Mouse (Mus musculus) myocyte (in vitro differentiated cells): ENCODE data around the gene Cfi. TPM values are rescaled to one million over a fixed set of nuclear protein-coding genes. Genes with fewer than 3 reads are reported as not detected.
A peak's percentile ranks its signal among the peaks of the same experiment; 100 is the strongest.

ENCODE experiments used
- H3K27me3 ChIP-seq: one replicate; pipeline ENCODE4 v1.6.1; 2011; ENCODE audit not compliant: control insufficient read depth, insufficient read depth, insufficient read length
- H3K36me3 ChIP-seq: one replicate; pipeline ENCODE4 v1.6.1; 2011; ENCODE audit not compliant: control insufficient read depth, insufficient read depth
- H3K4me2 ChIP-seq: one replicate; pipeline ENCODE4 v1.6.1; 2011; ENCODE audit warnings: low read depth, control low read depth
- H3K4me3 ChIP-seq: one replicate; pipeline ENCODE4 v1.5.1; 2011; ENCODE audit warnings: mild to moderate bottlenecking, control low read depth, moderate library complexity
- H3K79me2 ChIP-seq: one replicate; pipeline ENCODE4 v1.6.1; 2011; ENCODE audit not compliant: control insufficient read depth, insufficient read depth
- H3ac ChIP-seq: one replicate; pipeline ENCODE4 v1.6.1; 2011; ENCODE audit not compliant: control insufficient read depth, insufficient read length
- CEBPB ChIP-seq: IDR thresholded peaks from 2 replicates; pipeline ENCODE4 v1.6.1; 2011; ENCODE audit warnings: mild to moderate bottlenecking, moderate library complexity; ENCODE audit not compliant: poor library complexity, insufficient read depth, severe bottlenecking
- E2F4 ChIP-seq: IDR thresholded peaks from one replicate; pipeline ENCODE4 v1.6.1; 2011; ENCODE audit warnings: mild to moderate bottlenecking, control low read depth, moderate library complexity; ENCODE audit not compliant: insufficient read depth
- MAX ChIP-seq: IDR thresholded peaks from one replicate; pipeline ENCODE4 v1.6.1; 2011; ENCODE audit warnings: low read depth, mild to moderate bottlenecking, control low read depth
- MYOD1 ChIP-seq, 3 experiments: IDR thresholded peaks; one replicate each; pipeline ENCODE4 v1.6.1; 2011; ENCODE audit warnings: control low read depth in 2 of 3, low read depth in 2 of 3, mild to moderate bottlenecking in 2 of 3, moderate library complexity in 1 of 3; ENCODE audit not compliant: insufficient read length in 2 of 3, control insufficient read depth in 1 of 3
- MYOG ChIP-seq, 3 experiments: IDR thresholded peaks; one replicate each; pipeline ENCODE4 v1.6.1; 2011; ENCODE audit warnings: control low read depth in 2 of 3, low read depth in 2 of 3, mild to moderate bottlenecking in 2 of 3; ENCODE audit not compliant: insufficient read length in 2 of 3, control insufficient read depth in 1 of 3, insufficient read depth in 1 of 3
- POLR2A ChIP-seq: IDR thresholded peaks from one replicate; pipeline ENCODE4 v1.6.1; 2011; ENCODE audit warnings: low read depth, mild to moderate bottlenecking, control low read depth, moderate library complexity; ENCODE audit not compliant: insufficient read length
- POLR2AphosphoS2 ChIP-seq: IDR thresholded peaks from one replicate; pipeline ENCODE4 v1.6.1; 2011; ENCODE audit warnings: low read depth, control low read depth; ENCODE audit not compliant: insufficient read length
- REST ChIP-seq: IDR thresholded peaks from one replicate; pipeline ENCODE4 v1.6.1; 2011; ENCODE audit warnings: mild to moderate bottlenecking, control low read depth, moderate library complexity; ENCODE audit not compliant: insufficient read depth, insufficient read length
- SRF ChIP-seq: IDR thresholded peaks from one replicate; pipeline ENCODE4 v1.6.1; 2011; ENCODE audit warnings: low read depth; ENCODE audit not compliant: control insufficient read depth, insufficient read length
- TCF12 ChIP-seq: IDR thresholded peaks from one replicate; pipeline ENCODE4 v1.6.1; 2011; ENCODE audit warnings: mild to moderate bottlenecking, control low read depth; ENCODE audit not compliant: poor library complexity, insufficient read depth, severe bottlenecking
- TCF3 ChIP-seq: IDR thresholded peaks from one replicate; pipeline ENCODE4 v1.6.1; 2011; ENCODE audit warnings: low read depth, control low read depth; ENCODE audit not compliant: insufficient read length
- USF1 ChIP-seq: IDR thresholded peaks from one replicate; pipeline ENCODE4 v1.6.1; 2011; ENCODE audit warnings: low read depth, mild to moderate bottlenecking, control low read depth, moderate library complexity
- polyA plus RNA-seq: library from polyadenylated mRNA; unstranded; fragments of >200 nt; fragmentation: generic; extraction: Trizol; gene quantifications from one replicate; pipeline ENCODE4 v1.2.1, GENCODE M21; 2012; ENCODE audit warnings: missing spikeins

Cfi gene
- polyA plus RNA-seq, 1 experiment = not detected

GRCm38 (mm10) chr3:129824891-129825290 lies 10.8 kb upstream of the Cfi start:
- no peak for TF ChIP-seq E2F4
- TF ChIP-seq MYOD1 (IDR thresholded peaks at IDR 0.05; ENCODE audit: control insufficient read depth in 1 of 3, insufficient read length in 2 of 3, low read depth in 2 of 3) = no peak
- TF ChIP-seq TCF3 = no peak
- no peak for TF ChIP-seq POLR2A
- TF ChIP-seq POLR2AphosphoS2 = no peak
- TF ChIP-seq USF1 = no peak
- TF ChIP-seq MAX = no peak
- no peak for TF ChIP-seq TCF12
- TF ChIP-seq SRF = no peak
- no peak for TF ChIP-seq REST
- no peak for TF ChIP-seq CEBPB
- no peak overlapping the region for H3K4me2 ChIP-seq
- H3K27me3 ChIP-seq = no peaks in the 10 kb centered on the region
- H3K36me3 ChIP-seq = peaks cover 5% of the 10 kb centered on the region
- no peak overlapping the region for H3ac ChIP-seq
- no peak overlapping the region for H3K4me3 ChIP-seq
- H3K79me2 ChIP-seq = peaks cover 30% of the 10 kb centered on the region

GRCm38 (mm10) chr3:129826691-129827090 lies 9.0 kb upstream of the Cfi start:
- Histone ChIP-seq H3K4me3 (no peak overlapping the region), H3K36me3 (peaks cover 5% of the 10 kb centered on the region), H3ac (no peak overlapping the region), H3K4me2 (no peak overlapping the region), H3K79me2 (peaks cover 40% of the 10 kb centered on the region), H3K27me3 (no peaks in the 10 kb centered on the region)
- no peak for TF ChIP-seq MAX
- TF ChIP-seq SRF = no peak
- TF ChIP-seq TCF12 = no peak
- TF ChIP-seq TCF3 = no peak
- no peak for TF ChIP-seq POLR2A
- no peak for TF ChIP-seq MYOD1 (IDR thresholded peaks at IDR 0.05; ENCODE audit: control insufficient read depth in 1 of 3, insufficient read length in 2 of 3, low read depth in 2 of 3)
- no peak for TF ChIP-seq CEBPB
- no peak for TF ChIP-seq MYOG (IDR thresholded peaks at IDR 0.05; ENCODE audit: control insufficient read depth in 1 of 3, insufficient read depth in 1 of 3, insufficient read length in 2 of 3, low read depth in 2 of 3)
- no peak for TF ChIP-seq REST

- no peaks in the 10 kb centered on the region for H3K27me3 ChIP-seq
- no peak overlapping the region for H3K4me2 ChIP-seq
- no peak overlapping the region for H3K4me3 ChIP-seq
- H3K36me3 ChIP-seq = peaks cover 5% of the 10 kb centered on the region
- peaks cover 40% of the 10 kb centered on the region for H3K79me2 ChIP-seq
- TF ChIP-seq REST = no peak
- TF ChIP-seq MYOD1 (IDR thresholded peaks at IDR 0.05; ENCODE audit: control insufficient read depth in 1 of 3, insufficient read length in 2 of 3, low read depth in 2 of 3) = no peak
- TF ChIP-seq USF1 = no peak
- TF ChIP-seq MAX = no peak
- no peak for TF ChIP-seq SRF
- TF ChIP-seq POLR2AphosphoS2 = no peak
- no peak for TF ChIP-seq POLR2A
- TF ChIP-seq TCF12 = no peak
- no peak for TF ChIP-seq MYOG (IDR thresholded peaks at IDR 0.05; ENCODE audit: control insufficient read depth in 1 of 3, insufficient read depth in 1 of 3, insufficient read length in 2 of 3, low read depth in 2 of 3)
- no peak for TF ChIP-seq CEBPB
- TF ChIP-seq TCF3 = no peak
- no peak for TF ChIP-seq E2F4
- H3ac ChIP-seq = no peak overlapping the region
Measured at GRCm38 (mm10) chr3:129827691-129828090, 8.0 kb upstream of the Cfi start.

GRCm38 (mm10) chr3:129830626-129831025 lies 5.1 kb upstream of the Cfi start:
- H3K79me2 ChIP-seq = peaks cover 40% of the 10 kb centered on the region
- peak overlapping the region; percentile 87 for H3K4me2 ChIP-seq
- peak overlapping the region; percentile 91 for H3K4me3 ChIP-seq
- H3K27me3 ChIP-seq = no peaks in the 10 kb centered on the region
- no peak for TF ChIP-seq TCF3
- peak overlapping the region; percentile 42 for H3ac ChIP-seq
- H3K36me3 ChIP-seq = no peaks in the 10 kb centered on the region

- H3K4me2 ChIP-seq = peak within 1 kb of the TSS; percentile 87
- TF ChIP-seq MAX = peak; percentile 79
- peak; percentile 51 for TF ChIP-seq TCF3
- TF ChIP-seq POLR2AphosphoS2 = peak; percentile 70
- TF ChIP-seq REST = no peak
- TF ChIP-seq E2F4 = peak; percentile 25
- peak; percentile 87 for TF ChIP-seq POLR2A
- TF ChIP-seq SRF = peak; percentile 88
- no peak for TF ChIP-seq CEBPB
- peak; percentile 91 to 97 (median 96) for TF ChIP-seq MYOG (IDR thresholded peaks at IDR 0.05; ENCODE audit: control insufficient read depth in 1 of 3, insufficient read depth in 1 of 3, insufficient read length in 2 of 3, low read depth in 2 of 3)
- TF ChIP-seq USF1 = no peak
- TF ChIP-seq TCF12 = peak; percentile 2
- peak; percentile 24 to 96 (median 91) for TF ChIP-seq MYOD1 (IDR thresholded peaks at IDR 0.05; ENCODE audit: control insufficient read depth in 1 of 3, insufficient read length in 2 of 3, low read depth in 2 of 3)
- H3ac ChIP-seq = peak within 1 kb of the TSS; percentile 42
- H3K27me3 ChIP-seq = no peaks in the 10 kb centered on the region
- no peaks in the 10 kb centered on the region for H3K36me3 ChIP-seq
- peaks cover 40% of the 10 kb centered on the region for H3K79me2 ChIP-seq
- peak within 1 kb of the TSS; percentile 91 for H3K4me3 ChIP-seq
Measured at GRCm38 (mm10) chr3:129831035-129831568, 4.6 kb upstream of the Cfi start, which contains the start of gene Gar1. TSS of gene Gar1 (minus strand) at chr3:129831396.
